Mouse (Mus musculus): ENCODE results near the gene Dcdc2a. TPM values are rescaled to one million over a fixed set of nuclear protein-coding genes. Genes with fewer than 3 reads are reported as not detected.

Dcdc2a gene
- not detected for total RNA-seq (2023)

DNA sequence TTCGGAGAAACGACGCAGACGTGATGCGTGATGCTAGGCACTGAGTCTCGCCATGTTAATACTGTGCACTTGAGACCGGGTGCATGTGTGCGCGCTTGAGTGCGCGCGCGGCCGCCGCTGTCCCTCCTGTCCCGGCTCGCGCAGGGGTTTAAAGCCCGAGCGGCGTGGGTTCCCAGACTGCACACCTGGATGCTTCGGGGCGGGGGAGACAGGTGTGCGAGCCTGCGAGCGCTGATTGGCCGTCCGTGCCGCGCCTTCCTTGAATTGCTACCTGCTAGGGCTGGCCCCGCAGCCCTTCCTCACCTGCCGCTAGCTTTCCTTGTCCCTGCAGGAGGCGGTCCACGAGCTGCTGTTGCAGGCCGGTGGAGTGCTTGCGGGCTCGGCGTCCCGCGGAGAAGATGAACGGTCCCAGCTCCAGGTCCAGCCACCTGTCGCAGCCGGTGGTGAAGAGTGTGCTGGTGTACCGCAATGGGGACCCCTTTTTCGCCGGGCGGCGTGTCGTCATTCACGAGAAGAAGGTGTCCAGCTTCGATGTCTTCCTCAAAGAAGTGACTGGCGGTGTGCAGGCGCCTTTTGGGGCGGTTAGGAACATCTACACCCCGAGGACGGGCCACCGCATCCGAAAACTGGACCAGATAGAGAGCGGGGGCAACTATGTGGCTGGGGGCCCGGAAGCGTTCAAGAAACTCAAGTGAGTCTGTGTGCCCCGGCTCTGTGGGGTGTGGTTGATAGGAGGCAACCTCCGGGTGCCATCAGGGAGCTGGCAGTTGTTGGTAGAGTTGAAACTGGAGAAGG is at the start of gene Dcdc2a:
Gene Dcdc2a, plus strand, starts transcription at position 132 of the 795 bp plus-strand sequence.

DNA sequence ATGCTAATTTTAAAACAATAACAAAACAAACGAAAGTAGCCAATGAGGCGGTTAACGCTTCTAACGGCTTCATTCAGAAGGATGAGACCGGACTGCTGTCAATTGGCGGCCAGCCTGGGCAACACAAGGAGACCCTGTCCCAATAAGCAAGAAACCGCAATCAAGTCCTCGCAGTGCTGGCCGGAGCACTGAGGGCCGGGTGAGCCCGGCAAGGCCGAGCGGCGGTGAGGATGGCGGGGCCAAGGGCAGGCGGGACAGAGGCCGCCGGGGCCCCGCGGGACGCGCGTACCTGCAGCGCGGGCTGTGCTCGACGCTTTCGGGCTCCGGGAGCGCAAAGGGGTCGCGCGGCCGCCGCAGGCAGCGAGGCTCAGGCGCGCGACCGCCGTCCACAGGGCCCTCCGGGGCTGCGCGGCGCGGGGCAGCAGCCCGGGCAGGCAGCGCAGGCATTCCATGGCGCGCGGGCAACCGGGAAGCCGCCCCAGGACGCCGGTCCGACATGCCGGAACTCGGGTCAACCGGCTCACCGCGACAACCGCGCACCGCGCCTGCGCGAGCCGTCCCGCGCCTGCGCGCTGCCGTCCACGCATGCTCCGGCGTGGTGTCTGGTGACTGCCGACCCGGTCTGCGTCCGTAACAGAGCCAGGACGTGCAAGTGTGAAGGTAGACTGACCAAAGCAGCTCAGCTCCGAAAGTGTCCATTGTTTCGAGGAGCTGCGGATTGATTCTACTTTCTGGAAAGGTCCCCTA is 35.8 kb upstream of the Dcdc2a start, which contains the start of gene Mrs2:
Gene Mrs2, minus strand, starts transcription at position 587 of the 747 bp plus-strand sequence.

Other genes with a start within 250 kb of the Dcdc2a start
- 10 to 100 TPM; 20.7 to 21.5 TPM for gene Acot13, start 224.5 kb upstream of the Dcdc2a start, total RNA-seq (2023)
- 10 to 100 TPM; 68.7 to 86.6 TPM for gene Tdp2, start 224.3 kb upstream of the Dcdc2a start, total RNA-seq (2023)
- under 1 TPM in 1 of 2 experiments, not detected in 1; 0.61 TPM for gene D130043K22Rik, start 210.9 kb upstream of the Dcdc2a start, total RNA-seq (2023)
- 1 to 10 TPM; 1.2 to 2.0 TPM for gene Aldh5a1, start 118.3 kb upstream of the Dcdc2a start, total RNA-seq (2023)
- gene Gpld1, start 112.9 kb upstream of the Dcdc2a start, total RNA-seq (2023), result under 1 TPM; 0.09 to 0.18 TPM
- gene Mrs2, start 35.6 kb upstream of the Dcdc2a start, total RNA-seq (2023), result 10 to 100 TPM; 42.4 to 45.4 TPM
- not detected for gene Nrsn1, start 214.5 kb downstream of the Dcdc2a start, total RNA-seq (2023)

All from T-cell, adult 66 days (primary cell).